Mouse (Mus musculus) urinary bladder, adult 18-20 months (tissue): ENCODE measurements around the gene Plpp1.

Source experiments
- DNase-seq, 2 experiments: peaks; one replicate each; pipeline ENCODE4 v3.0.0; 2022; ENCODE audit warnings: low spot score in 2 of 2, mixed read lengths in 2 of 2

Gene Plpp1

GRCm38 (mm10) chr13:112773991-112774675 lies 26.5 kb upstream of the Plpp1 start:
- DNase-seq: no peak

GRCm38 (mm10) chr13:112775856-112776255 lies 24.7 kb upstream of the Plpp1 start:
- DNase-seq: no peak

GRCm38 (mm10) chr13:112778407-112778806 lies 22.2 kb upstream of the Plpp1 start:
- DNase-seq: no peak

GRCm38 (mm10) chr13:112785305-112785704 lies 15.3 kb upstream of the Plpp1 start:
- DNase-seq: no peak

GRCm38 (mm10) chr13:112786142-112786541 lies 14.4 kb upstream of the Plpp1 start:
- no peak for DNase-seq

GRCm38 (mm10) chr13:112786942-112787533 lies 13.6 kb upstream of the Plpp1 start:
- DNase-seq: no peak

- no peak for DNase-seq
Observed at GRCm38 (mm10) chr13:112790774-112791173, 9.8 kb upstream of the Plpp1 start.

GRCm38 (mm10) chr13:112791906-112792305 lies 8.7 kb upstream of the Plpp1 start:
- DNase-seq: no peak

- DNase-seq: no peak
Observed at GRCm38 (mm10) chr13:112798243-112798952, 2.2 kb upstream of the Plpp1 start.

- DNase-seq: no peak
Observed at GRCm38 (mm10) chr13:112798953-112799305, 1.7 kb upstream of the Plpp1 start.

- DNase-seq: no peak
Observed at GRCm38 (mm10) chr13:112799721-112800241, 811 bp upstream of the Plpp1 start.

GRCm38 (mm10) chr13:112801381-112802004 lies 901 bp downstream of the Plpp1 start:
- DNase-seq: peak; percentile 8 to 38

- no peak for DNase-seq
Observed at GRCm38 (mm10) chr13:112803106-112803505, 2.5 kb downstream of the Plpp1 start.

- no peak for DNase-seq
Observed at GRCm38 (mm10) chr13:112803661-112804060, 3.1 kb downstream of the Plpp1 start.

- no peak for DNase-seq
Observed at GRCm38 (mm10) chr13:112805529-112805928, 4.9 kb downstream of the Plpp1 start.

GRCm38 (mm10) chr13:112807936-112808667 lies 7.5 kb downstream of the Plpp1 start:
- DNase-seq: no peak

GRCm38 (mm10) chr13:112809504-112810247 lies 9.1 kb downstream of the Plpp1 start:
- DNase-seq: no peak

GRCm38 (mm10) chr13:112810248-112810645 lies 9.7 kb downstream of the Plpp1 start:
- DNase-seq: no peak

- no peak for DNase-seq
Observed at GRCm38 (mm10) chr13:112810751-112811150, 10.2 kb downstream of the Plpp1 start.

GRCm38 (mm10) chr13:112811708-112812403 lies 11.3 kb downstream of the Plpp1 start:
- DNase-seq: no peak
